Comparison of ENCODE assay signal across 11 mouse cellular contexts in genomic region chrX:139808085-139808484, GRCm38 (mm10). TPM values are rescaled to one million over a fixed set of nuclear protein-coding genes. Genes with fewer than 3 reads are reported as not detected.
DNase-seq lines count a peak whose midpoint lies in the region; ATAC-seq and TF ChIP-seq lines count a peak whose summit lies in the region.
"Had no signal": no experiment of that assay in that cellular context is flagged by ENCODE, and none has a peak within 500 bp of the region (broad histone marks: within the 10 kb centered on the region; RNA-seq: fewer than 3 reads in every experiment).

No protein-coding gene starts in this region.

- peak; percentile 7 for DNase-seq in forebrain, postnatal 0 days
- peak; percentile 5 to 28 for DNase-seq in adrenal gland, postnatal 36 days
- DNase-seq in fibroblast of lung, adult 2 months (ENCODE audit: low read depth), result peak; percentile 42
- DNase-seq in kidney, postnatal 36 days, result peak; percentile 63 to 75
- DNase-seq in Muller cell, postnatal 12 days (ENCODE audit: inconsistent ontology term), result no peak
- DNase-seq in gastrocnemius, adult 8-10 months (ENCODE audit: low spot score in 2 of 2), result no peak
- DNase-seq in thymus, adult 18-20 months, result no peak

- H3K36me3 ChIP-seq in forebrain, postnatal 0 days (ENCODE audit: insufficient read depth), result no peaks in the 10 kb centered on the region
- H3K36me3 ChIP-seq in forebrain, embryonic 12.5 days (replicated peaks), result no peaks in the 10 kb centered on the region

- WGBS in forebrain, postnatal 0 days, result 48% methylated on average over 4 of the region's 4 CpGs
- WGBS in forebrain, embryonic 12.5 days, result 62% methylated on average over 4 of the region's 4 CpGs

- no peak overlapping the region for H3K27ac ChIP-seq in forebrain, postnatal 0 days (ENCODE audit: low read depth, low read length)
- no peak overlapping the region for H3K27ac ChIP-seq in forebrain, embryonic 12.5 days

- no peak overlapping the region for H3K4me3 ChIP-seq in forebrain, postnatal 0 days (ENCODE audit: low read depth, low read length)
- no peak overlapping the region for H3K4me3 ChIP-seq in forebrain, embryonic 12.5 days (replicated peaks)
- H3K4me3 ChIP-seq: megakaryocyte, embryonic 14.5 days had no signal

- H3K9ac ChIP-seq in forebrain, postnatal 0 days, result no peak overlapping the region
- no peak overlapping the region for H3K9ac ChIP-seq in forebrain, embryonic 12.5 days

- no peaks in the 10 kb centered on the region for H3K4me1 ChIP-seq in forebrain, postnatal 0 days (ENCODE audit: insufficient read depth)
- H3K4me1 ChIP-seq in forebrain, embryonic 12.5 days, result 0 out of 2 replicates have a peak, but pooled peaks cover 2% of the 10 kb centered on the region

- TF ChIP-seq CTCF in forebrain, postnatal 0 days (IDR thresholded peaks at IDR 0.05; ENCODE audit: low read depth), result no peak

- H3K4me2 ChIP-seq in forebrain, postnatal 0 days (ENCODE audit: low read depth), result no peak overlapping the region
- no peak overlapping the region for H3K4me2 ChIP-seq in forebrain, embryonic 12.5 days

- peak; percentile 89 for ATAC-seq in forebrain, postnatal 0 days
- no peak for ATAC-seq in forebrain, embryonic 12.5 days (ENCODE audit: low FRiP score)

- no peaks in the 10 kb centered on the region for H3K9me3 ChIP-seq in forebrain, postnatal 0 days (ENCODE audit: low read length)
- no peaks in the 10 kb centered on the region for H3K9me3 ChIP-seq in forebrain, embryonic 12.5 days
- H3K9me3 ChIP-seq: megakaryocyte, embryonic 14.5 days had no signal

- no peaks in the 10 kb centered on the region for H3K27me3 ChIP-seq in forebrain, postnatal 0 days (ENCODE audit: insufficient read depth, low read length)
- H3K27me3 ChIP-seq in forebrain, embryonic 12.5 days, result peaks cover 28% of the 10 kb centered on the region

RNA-seq across cellular contexts. Expression of gene Cldn2, which starts 7.5 kb away (rescaled TPM):
- total RNA-seq in forebrain, postnatal 0 days (2014; rRNA removed), result 0.71 and 1.5 TPM in 2 replicates
- 1.9 and 2.6 TPM in 2 replicates for polyA plus RNA-seq in forebrain, postnatal 0 days (2015; fragmentation: Nextera tagmentation; extraction: Ambion mirVana)
- polyA plus RNA-seq in forebrain, embryonic 12.5 days (2016; fragmentation: Nextera tagmentation; extraction: Ambion mirVana), result 0.11 and 0.29 TPM in 2 replicates
- total RNA-seq in adrenal gland, postnatal 36 days (2021), result under 1 TPM in 1 of 2 experiments, not detected in 1; 0.17 TPM
- under 1 TPM in 1 of 4 experiments, not detected in 3; 0.08 TPM for total RNA-seq in gastrocnemius, adult 8-10 months (2022)

RNA-seq across cellular contexts. Expression of gene Ripply1, which starts 25.9 kb away (rescaled TPM):
- not detected in 2 replicates for total RNA-seq in forebrain, postnatal 0 days (2014; rRNA removed)
- polyA plus RNA-seq in forebrain, postnatal 0 days (2015; fragmentation: Nextera tagmentation; extraction: Ambion mirVana), result not detected in 2 replicates
- not detected in 2 replicates for polyA plus RNA-seq in forebrain, embryonic 12.5 days (2016; fragmentation: Nextera tagmentation; extraction: Ambion mirVana)
- total RNA-seq in adrenal gland, postnatal 36 days (2021), result not detected
- not detected for total RNA-seq in gastrocnemius, adult 8-10 months (2022)
- polyA plus RNA-seq: cortical plate, adult 2 months; testis, adult 2 months had no signal

Comparison
In these comparisons a context has a peak if more than half of its experiments do, and no peak if none do; other contexts are left out.
1. DNase-seq: peak in forebrain, postnatal 0 days (single experiment), adrenal gland, postnatal 36 days (2 of 2), fibroblast of lung, adult 2 months (single experiment) and kidney, postnatal 36 days (2 of 2); none in Muller cell, postnatal 12 days (single experiment), gastrocnemius, adult 8-10 months (0 of 2) and thymus, adult 18-20 months (0 of 2).